Mouse (Mus musculus): ENCODE results near the gene Tspan14. TPM values are rescaled to one million over a fixed set of nuclear protein-coding genes. Genes with fewer than 3 reads are reported as not detected.
A peak's percentile ranks its signal among the peaks of the same experiment; 100 is the strongest.

The Tspan14 gene
- polyA plus RNA-seq, 1 experiment from 2014 or later = 90.6 TPM

DNA sequence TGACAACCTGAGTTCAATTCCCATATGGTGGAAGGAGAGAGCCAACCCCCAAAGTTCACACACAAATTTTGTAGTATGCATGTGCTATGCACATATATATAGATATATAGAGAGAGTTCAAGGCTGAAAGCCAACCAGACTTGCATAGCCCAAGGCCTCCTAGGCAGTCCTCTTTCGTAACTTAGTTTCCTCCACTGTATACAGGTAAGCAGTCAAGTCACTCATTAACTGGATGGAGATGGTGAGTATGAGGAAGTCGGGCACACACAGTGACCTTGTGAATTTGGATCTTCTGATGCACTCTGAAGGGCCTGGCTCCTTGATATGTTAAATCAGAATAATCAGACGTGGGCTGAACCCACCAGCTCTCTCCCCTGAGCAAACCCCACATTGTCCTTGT is 68.7 kb downstream of the Tspan14 start:
- Histone ChIP-seq H3K27me3 (ENCODE audit: low read depth, poor library complexity, severe bottlenecking) (no peaks in the 10 kb centered on the region), H3K4me1 (peaks cover 16% of the 10 kb centered on the region), H3K36me3 (no peaks in the 10 kb centered on the region), H3K27ac (replicated peaks) (no peak overlapping the region), H3K9me3 (replicated peaks) (no peaks in the 10 kb centered on the region), H3K4me3 (no peak overlapping the region)
- WGBS = 89% methylated on average over 3 of the region's 3 CpGs
- no peak for DNase-seq (ENCODE audit: low spot score)

DNA sequence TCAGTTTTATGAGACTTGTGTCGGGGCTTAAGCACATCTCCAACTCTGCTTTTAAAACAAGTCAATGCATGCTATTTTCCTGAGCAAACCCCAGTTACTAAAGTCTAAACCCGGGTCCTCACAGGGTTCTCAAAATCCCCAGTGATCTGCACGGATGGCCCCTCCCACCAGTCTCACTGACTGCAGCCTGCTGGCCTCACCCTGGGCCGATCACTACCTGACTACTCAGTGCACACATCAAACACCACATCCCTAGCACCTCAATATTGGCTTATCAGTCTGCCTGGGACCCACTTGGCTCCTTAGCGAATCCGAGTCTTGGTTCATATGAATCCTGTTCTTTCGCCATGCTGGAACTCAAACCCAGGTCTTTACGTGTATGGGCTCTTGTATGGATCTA is 70.9 kb downstream of the Tspan14 start:
- Histone ChIP-seq H3K9me3 (replicated peaks) (no peaks in the 10 kb centered on the region), H3K27ac (replicated peaks) (no peak overlapping the region), H3K4me3 (no peak overlapping the region), H3K4me1 (peaks cover 8% of the 10 kb centered on the region), H3K36me3 (no peaks in the 10 kb centered on the region), H3K27me3 (ENCODE audit: low read depth, poor library complexity, severe bottlenecking) (no peaks in the 10 kb centered on the region)
- no peak for DNase-seq (ENCODE audit: low spot score)
- WGBS = 74% methylated on average over 8 of the region's 8 CpGs

DNA sequence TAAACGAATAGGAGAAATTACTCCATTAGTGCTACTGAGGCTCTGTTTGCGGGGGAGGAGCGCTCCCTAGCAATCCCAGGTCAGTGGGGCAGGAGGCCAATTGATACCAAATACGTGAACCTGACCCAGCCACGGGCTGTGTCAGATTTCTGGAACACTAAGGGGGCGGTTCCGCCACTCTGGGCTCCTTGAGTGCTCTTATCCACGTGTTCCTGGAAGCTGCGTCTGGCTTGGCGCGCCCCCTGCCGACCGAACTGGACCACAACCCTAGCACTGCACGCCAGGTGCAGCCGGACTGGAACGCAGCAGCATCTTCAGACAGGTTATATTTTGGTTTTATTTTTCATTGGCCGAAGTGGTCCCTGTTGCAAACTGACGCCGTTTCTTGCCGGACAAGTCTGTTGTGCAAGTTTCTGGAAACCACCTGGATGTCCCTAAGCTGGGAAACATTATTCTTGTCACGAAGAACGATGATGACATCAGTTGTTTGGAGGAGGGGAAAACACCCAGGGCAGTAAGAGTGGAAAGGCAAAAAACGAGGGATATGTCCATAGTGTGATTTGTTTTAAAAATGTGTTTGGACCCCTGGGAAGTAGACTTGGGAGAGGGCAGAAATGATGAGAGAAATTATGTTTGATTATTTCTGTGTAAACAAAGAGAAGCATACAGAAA is 71.9 kb downstream of the Tspan14 start:
- H3K27ac ChIP-seq (replicated peaks) = no peak overlapping the region
- peak overlapping the region; percentile 38 for H3K4me3 ChIP-seq
- 20% methylated on average over 23 of the region's 23 CpGs for WGBS
- no peaks in the 10 kb centered on the region for H3K27me3 ChIP-seq (ENCODE audit: low read depth, poor library complexity, severe bottlenecking)
- no peaks in the 10 kb centered on the region for H3K36me3 ChIP-seq
- no peaks in the 10 kb centered on the region for H3K9me3 ChIP-seq (replicated peaks)
- peak; percentile 77 for DNase-seq (ENCODE audit: low spot score)
- peaks cover 8% of the 10 kb centered on the region for H3K4me1 ChIP-seq

DNA sequence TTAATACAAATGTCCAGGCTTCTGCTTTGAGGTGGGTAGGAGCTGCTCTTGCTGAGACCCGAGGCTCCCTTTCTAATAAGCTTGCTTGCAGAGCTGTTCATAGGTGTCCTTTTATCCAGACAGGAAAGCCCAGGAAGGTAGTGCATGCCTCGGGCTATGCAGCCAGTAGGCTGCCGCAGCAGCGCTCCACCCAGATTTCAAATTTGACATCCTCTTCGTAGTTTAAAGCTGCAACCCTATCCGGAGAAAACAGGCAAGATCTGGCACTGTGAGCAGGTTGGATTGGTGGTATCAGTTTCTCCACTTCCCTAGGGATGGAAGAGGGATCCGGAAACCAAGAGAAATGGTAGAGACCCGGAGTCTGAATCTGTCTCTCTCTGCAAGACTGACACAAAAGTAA is 72.7 kb downstream of the Tspan14 start:
- no peak overlapping the region for H3K27ac ChIP-seq (replicated peaks)
- no peak for DNase-seq (ENCODE audit: low spot score)
- H3K36me3 ChIP-seq = no peaks in the 10 kb centered on the region
- H3K4me3 ChIP-seq = no peak overlapping the region
- 77% methylated on average over 8 of the region's 8 CpGs for WGBS
- H3K4me1 ChIP-seq = peaks cover 8% of the 10 kb centered on the region
- no peaks in the 10 kb centered on the region for H3K9me3 ChIP-seq (replicated peaks)
- no peaks in the 10 kb centered on the region for H3K27me3 ChIP-seq (ENCODE audit: low read depth, poor library complexity, severe bottlenecking)

DNA sequence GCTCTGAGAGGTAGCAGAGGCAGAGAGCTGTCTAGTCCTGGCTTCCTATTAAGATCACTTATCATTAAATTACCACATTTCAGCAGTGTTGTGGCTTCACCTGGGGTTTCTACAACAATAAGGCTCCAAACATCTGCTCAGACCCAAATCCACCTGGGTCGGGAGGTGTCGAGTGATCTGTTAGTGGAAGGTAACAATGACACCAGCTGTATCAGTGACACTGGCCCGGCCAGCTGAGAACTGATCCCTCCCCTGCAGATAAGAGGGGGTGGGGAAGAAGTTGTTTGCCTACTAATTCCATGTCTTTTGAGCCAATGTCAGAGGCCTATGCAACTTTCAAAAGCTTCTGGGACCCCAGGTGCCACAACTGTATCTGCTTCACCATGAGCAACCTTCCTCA is 73.4 kb downstream of the Tspan14 start, which contains the start of gene Sh2d4b:
Sh2d4b (minus strand) TSS at position 71 of the 400 bp plus-strand sequence.
- 74% methylated on average over 3 of the region's 3 CpGs for WGBS
- no peak for DNase-seq (ENCODE audit: low spot score)
- Histone ChIP-seq H3K4me3 (no peak within 1 kb of the TSS), H3K27ac (replicated peaks) (no peak within 1 kb of the TSS), H3K4me1 (peaks cover 8% of the 10 kb centered on the region), H3K9me3 (replicated peaks) (no peaks in the 10 kb centered on the region), H3K27me3 (ENCODE audit: low read depth, poor library complexity, severe bottlenecking) (no peaks in the 10 kb centered on the region), H3K36me3 (no peaks in the 10 kb centered on the region)

DNA sequence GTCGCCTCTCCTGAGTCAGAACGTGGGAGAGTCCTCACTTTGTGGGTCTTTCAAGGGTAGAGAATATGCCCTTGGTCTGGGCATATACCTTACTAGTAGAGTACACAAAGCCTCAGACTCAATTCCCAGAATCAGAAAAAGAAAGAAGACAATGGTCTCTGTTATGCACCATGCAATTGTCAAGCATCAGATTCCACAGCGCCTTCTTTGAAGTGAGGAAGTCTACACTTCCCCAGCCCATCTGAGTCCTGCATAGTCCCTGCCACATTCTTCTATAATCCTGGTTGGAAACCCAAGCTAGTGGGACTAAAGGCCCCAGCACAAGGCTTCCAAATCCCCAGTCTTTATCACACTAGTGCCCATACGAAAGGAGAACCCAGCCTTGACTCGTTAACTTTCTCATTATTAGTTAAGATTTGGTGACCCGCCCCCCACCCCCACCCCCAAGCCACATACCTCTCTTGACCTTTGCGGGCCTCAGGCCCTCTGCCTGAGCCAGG is 74.2 kb downstream of the Tspan14 start:
- H3K27me3 ChIP-seq (ENCODE audit: low read depth, poor library complexity, severe bottlenecking) = no peaks in the 10 kb centered on the region
- no peaks in the 10 kb centered on the region for H3K36me3 ChIP-seq
- H3K9me3 ChIP-seq (replicated peaks) = no peaks in the 10 kb centered on the region
- peaks cover 8% of the 10 kb centered on the region for H3K4me1 ChIP-seq
- H3K4me3 ChIP-seq = no peak overlapping the region
- H3K27ac ChIP-seq (replicated peaks) = no peak overlapping the region
- 81% methylated on average over 7 of the region's 7 CpGs for WGBS
- DNase-seq (ENCODE audit: low spot score) = no peak

DNA sequence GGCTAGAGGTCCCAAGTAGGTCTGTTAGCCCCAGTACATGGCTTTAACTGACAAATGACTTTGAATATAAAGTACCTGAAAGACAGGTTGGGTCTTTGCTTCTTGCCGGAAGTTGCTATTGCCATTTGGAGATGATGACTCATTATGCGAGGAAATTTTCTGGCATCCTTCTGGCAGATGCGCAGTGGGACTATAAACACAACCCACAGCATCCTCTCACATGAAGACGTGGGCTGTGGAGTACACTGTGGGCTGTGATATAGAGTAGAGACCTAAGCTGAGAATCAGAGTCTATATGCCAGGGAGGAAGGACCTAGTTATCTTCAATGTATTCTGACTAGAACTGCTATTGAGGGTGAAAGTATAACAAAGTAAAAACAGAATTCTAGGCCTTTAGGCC is 75.1 kb downstream of the Tspan14 start:
- no peaks in the 10 kb centered on the region for H3K36me3 ChIP-seq
- H3K4me3 ChIP-seq = no peak overlapping the region
- WGBS = 98% methylated on average over 4 of the region's 4 CpGs
- no peak overlapping the region for H3K27ac ChIP-seq (replicated peaks)
- no peaks in the 10 kb centered on the region for H3K27me3 ChIP-seq (ENCODE audit: low read depth, poor library complexity, severe bottlenecking)
- H3K4me1 ChIP-seq = peaks cover 8% of the 10 kb centered on the region
- H3K9me3 ChIP-seq (replicated peaks) = no peaks in the 10 kb centered on the region
- DNase-seq (ENCODE audit: low spot score) = no peak

DNA sequence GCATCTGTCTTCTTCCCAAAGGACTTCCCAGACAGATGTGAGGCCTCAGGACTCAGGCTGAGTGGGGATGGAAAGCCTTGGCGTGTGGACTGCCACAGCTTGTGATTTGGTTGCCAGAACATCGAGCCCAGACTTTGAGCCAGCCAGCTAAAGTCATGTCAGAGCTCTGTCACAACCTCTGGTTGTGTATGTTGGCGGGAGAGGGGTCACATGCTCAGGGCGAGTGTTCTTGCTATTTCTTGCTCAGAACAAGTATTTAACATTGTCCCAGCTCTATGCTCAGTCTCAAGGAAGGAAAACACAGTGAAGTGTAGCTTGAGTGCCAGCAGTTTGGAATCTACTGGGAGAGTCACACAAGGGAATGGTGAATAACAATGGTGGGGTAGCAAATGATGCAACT is 76.9 kb downstream of the Tspan14 start:
- peaks cover 6% of the 10 kb centered on the region for H3K4me1 ChIP-seq
- no peak overlapping the region for H3K4me3 ChIP-seq
- H3K36me3 ChIP-seq = no peaks in the 10 kb centered on the region
- no peak overlapping the region for H3K27ac ChIP-seq (replicated peaks)
- H3K9me3 ChIP-seq (replicated peaks) = no peaks in the 10 kb centered on the region
- WGBS = 74% methylated on average over 4 of the region's 4 CpGs
- no peaks in the 10 kb centered on the region for H3K27me3 ChIP-seq (ENCODE audit: low read depth, poor library complexity, severe bottlenecking)
- DNase-seq (ENCODE audit: low spot score) = no peak

DNA sequence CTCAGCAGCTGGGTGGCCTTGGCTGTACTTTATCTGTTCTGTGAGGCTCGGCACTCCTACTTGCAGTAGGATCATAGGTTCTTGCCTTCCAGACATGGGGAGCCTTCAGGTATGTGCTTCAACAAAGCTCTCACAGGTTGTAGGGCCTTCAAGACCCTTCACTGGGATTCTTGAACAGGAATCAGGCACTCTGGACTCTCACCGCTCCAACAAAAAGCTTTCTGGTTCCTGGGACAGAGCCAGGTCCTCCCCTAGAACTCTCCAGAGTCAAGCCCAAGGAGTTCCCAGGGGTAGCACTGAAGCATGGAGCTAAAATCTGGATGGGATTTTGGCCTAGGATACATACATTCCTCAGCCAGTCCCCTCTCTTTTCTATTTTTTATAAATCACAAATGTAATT is 77.4 kb downstream of the Tspan14 start:
- Histone ChIP-seq H3K36me3 (no peaks in the 10 kb centered on the region), H3K27me3 (ENCODE audit: low read depth, poor library complexity, severe bottlenecking) (no peaks in the 10 kb centered on the region), H3K27ac (replicated peaks) (no peak overlapping the region), H3K9me3 (replicated peaks) (no peaks in the 10 kb centered on the region), H3K4me3 (no peak overlapping the region), H3K4me1 (peaks cover 1% of the 10 kb centered on the region; the same call in 1 of the 2 replicates)
- no peak for DNase-seq (ENCODE audit: low spot score)
- WGBS = 88% methylated on average over 2 of the region's 2 CpGs

DNA sequence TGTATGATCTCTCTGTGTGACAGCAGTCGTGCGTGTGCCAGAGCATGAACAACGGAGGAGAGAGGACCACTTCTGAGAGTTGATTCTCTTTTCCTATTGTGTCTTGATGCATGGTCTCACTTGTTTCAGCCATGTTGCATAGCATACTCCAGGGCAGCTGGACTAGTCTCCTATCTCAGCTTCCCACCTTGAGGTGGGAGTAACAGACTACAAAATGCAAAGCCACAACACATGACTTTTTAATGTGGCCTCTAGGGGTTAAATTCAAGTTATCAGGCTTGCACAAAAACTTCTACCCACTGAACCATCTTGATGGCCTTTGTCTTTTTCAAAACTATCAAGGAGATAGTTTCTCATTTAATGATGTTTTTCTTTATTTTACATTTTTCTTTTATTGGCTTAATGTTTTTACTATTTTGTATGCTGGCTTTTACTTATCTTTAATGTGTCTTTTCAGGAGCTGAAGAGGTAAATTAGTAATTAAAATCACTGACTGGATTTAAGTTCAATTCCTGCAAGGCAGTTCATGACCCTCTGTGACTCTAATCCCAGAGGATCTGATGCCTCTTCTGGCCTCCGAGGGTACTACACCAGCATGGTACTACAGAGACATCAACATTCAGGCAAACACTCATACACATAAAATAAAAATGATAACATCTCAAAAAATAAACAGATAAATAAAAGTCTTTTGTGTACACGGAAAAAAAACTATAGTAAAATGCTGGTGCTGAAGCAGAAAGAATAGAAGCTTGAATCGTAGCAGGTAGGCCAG is 80.0 kb downstream of the Tspan14 start:
- H3K4me3 ChIP-seq = no peak overlapping the region
- H3K9me3 ChIP-seq (replicated peaks) = no peaks in the 10 kb centered on the region
- no peak overlapping the region for H3K27ac ChIP-seq (replicated peaks)
- no peak for DNase-seq (ENCODE audit: low spot score)
- H3K27me3 ChIP-seq (ENCODE audit: low read depth, poor library complexity, severe bottlenecking) = no peaks in the 10 kb centered on the region
- H3K4me1 ChIP-seq = no peaks in the 10 kb centered on the region
- no peaks in the 10 kb centered on the region for H3K36me3 ChIP-seq
- 84% methylated on average over 6 of the region's 6 CpGs for WGBS

DNA sequence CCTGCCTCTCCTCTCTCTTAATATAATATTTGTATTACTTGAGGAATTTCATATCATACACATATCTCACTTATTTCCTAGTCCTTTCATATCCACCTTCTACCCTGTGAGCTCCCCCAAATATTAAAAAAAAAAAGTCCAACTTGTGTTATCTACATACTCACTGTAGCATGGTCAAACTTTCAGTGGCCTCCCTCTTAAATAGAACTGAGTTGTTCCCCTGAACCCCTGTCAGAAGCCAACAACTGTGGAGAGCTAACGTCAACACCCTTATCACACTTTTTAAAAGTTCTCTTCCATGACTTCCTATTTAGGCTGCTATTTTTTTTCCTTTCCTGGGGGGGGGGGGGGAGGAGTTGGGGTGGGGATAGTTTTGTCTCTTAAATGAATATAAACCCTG is 80.9 kb downstream of the Tspan14 start:
- no peak overlapping the region for H3K4me3 ChIP-seq
- 88% methylated on average over 1 of the region's 1 CpGs for WGBS
- no peak for DNase-seq (ENCODE audit: low spot score)
- no peak overlapping the region for H3K27ac ChIP-seq (replicated peaks)
- H3K9me3 ChIP-seq (replicated peaks) = no peaks in the 10 kb centered on the region
- no peaks in the 10 kb centered on the region for H3K27me3 ChIP-seq (ENCODE audit: low read depth, poor library complexity, severe bottlenecking)
- H3K36me3 ChIP-seq = no peaks in the 10 kb centered on the region
- no peaks in the 10 kb centered on the region for H3K4me1 ChIP-seq

DNA sequence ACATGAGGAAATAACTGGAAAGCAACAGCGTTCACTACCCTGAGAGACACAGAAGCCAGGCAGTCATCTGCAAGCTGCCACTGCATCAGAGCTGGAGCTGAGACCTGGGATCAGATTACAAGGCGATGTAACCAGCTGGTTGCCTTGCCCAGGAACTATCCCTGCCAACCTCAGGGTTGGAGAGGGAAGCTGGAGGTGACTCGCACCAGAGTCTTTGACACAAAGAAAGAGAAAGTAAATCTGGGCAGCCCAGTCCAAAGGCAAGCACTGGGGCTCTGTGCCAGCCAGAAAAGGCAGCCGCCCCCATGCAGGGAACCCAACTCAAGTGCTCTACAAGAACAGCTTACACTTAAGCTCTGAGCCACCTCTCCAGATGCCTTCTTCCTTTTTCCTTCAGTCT is 81.4 kb downstream of the Tspan14 start:
- no peak for DNase-seq (ENCODE audit: low spot score)
- no peaks in the 10 kb centered on the region for H3K27me3 ChIP-seq (ENCODE audit: low read depth, poor library complexity, severe bottlenecking)
- no peak overlapping the region for H3K4me3 ChIP-seq
- H3K36me3 ChIP-seq = no peaks in the 10 kb centered on the region
- no peak overlapping the region for H3K27ac ChIP-seq (replicated peaks)
- H3K9me3 ChIP-seq (replicated peaks) = no peaks in the 10 kb centered on the region
- H3K4me1 ChIP-seq = no peaks in the 10 kb centered on the region
- 26% methylated on average over 4 of the region's 4 CpGs for WGBS

DNA sequence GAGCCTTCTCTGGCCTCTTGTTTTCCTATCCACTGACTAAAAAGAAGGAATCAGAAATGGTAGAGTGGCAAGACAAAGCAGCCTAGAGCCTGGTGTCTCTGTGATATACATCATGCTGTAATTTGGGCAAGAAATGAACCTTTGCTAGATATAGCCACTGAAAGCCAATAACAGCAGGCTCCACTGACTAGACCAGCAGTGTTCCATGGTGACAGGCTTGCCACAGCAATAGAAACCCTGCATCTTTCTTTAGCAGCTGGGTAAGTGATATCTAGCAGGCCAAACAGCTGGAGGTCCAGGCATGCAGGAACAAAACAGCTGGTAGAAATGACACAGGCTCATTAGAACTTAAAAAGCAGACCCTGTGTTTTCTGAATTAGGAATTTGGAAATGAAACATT is 92.0 kb downstream of the Tspan14 start:
- H3K27me3 ChIP-seq (ENCODE audit: low read depth, poor library complexity, severe bottlenecking) = no peaks in the 10 kb centered on the region
- no peak overlapping the region for H3K27ac ChIP-seq (replicated peaks)
- no peaks in the 10 kb centered on the region for H3K9me3 ChIP-seq (replicated peaks)
- DNase-seq (ENCODE audit: low spot score) = no peak
- H3K4me1 ChIP-seq = no peaks in the 10 kb centered on the region
- H3K4me3 ChIP-seq = no peak overlapping the region
- H3K36me3 ChIP-seq = no peaks in the 10 kb centered on the region
